Mouse (Mus musculus) lung, adult 2 months (tissue): ENCODE measurements around the gene Ehd1.

Experiments
- CTCF ChIP-seq: fragments of 200-500 bp; IDR thresholded peaks from 2 replicates; pipeline ENCODE4 v1.5.1; 2011; ENCODE audit warnings: mild to moderate bottlenecking, low read length, control low read depth; ENCODE audit not compliant: insufficient read depth
- POLR2A ChIP-seq: fragments of 200-500 bp; IDR thresholded peaks from 2 replicates; pipeline ENCODE4 v1.6.1; 2011; ENCODE audit warnings: low read depth, mild to moderate bottlenecking, control low read depth, low read length, borderline replicate concordance; ENCODE audit errors: extremely low read depth

- TF ChIP-seq CTCF (no peak), POLR2A (no peak)
Measured at GRCm38 (mm10) chr19:6286434-6287401, 10.2 kb downstream of the Ehd1 start.
